Mouse (Mus musculus) stomach, postnatal 0 days (tissue): ENCODE data around the gene Prox1.

Source experiments
- CTCF ChIP-seq: IDR thresholded peaks from 2 replicates; pipeline ENCODE4 v1.5.1; 2016; ENCODE audit warnings: antibody characterized with exemption, low read depth, mild to moderate bottlenecking, moderate library complexity
- EP300 ChIP-seq: optimal IDR thresholded peaks from 2 replicates; pipeline ENCODE3; 2016; ENCODE audit warnings: antibody characterized with exemption

DNA sequence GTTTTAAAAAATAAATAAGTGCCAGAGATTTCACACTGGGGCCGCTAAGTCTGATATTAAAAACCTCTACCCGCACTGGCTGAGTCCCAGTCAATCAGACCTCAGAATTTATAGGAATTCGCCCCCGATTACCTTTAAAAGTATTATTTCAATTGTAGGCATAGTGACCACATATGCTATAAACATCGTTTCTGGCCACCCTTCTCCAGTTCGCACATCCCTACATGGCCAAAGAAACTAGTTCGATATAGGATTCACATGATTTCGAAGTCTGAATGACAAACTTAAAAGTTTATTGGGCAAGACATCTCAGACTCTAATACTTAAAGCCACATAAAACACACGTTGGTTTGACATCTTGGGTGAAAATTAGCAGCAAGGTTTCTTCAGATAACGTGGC is 827 bp upstream of the Prox1 start:
- TF ChIP-seq CTCF (no peak), EP300 (no peak)
